ENCODE assay signal across 12 mouse cellular contexts in the genomic region with DNA sequence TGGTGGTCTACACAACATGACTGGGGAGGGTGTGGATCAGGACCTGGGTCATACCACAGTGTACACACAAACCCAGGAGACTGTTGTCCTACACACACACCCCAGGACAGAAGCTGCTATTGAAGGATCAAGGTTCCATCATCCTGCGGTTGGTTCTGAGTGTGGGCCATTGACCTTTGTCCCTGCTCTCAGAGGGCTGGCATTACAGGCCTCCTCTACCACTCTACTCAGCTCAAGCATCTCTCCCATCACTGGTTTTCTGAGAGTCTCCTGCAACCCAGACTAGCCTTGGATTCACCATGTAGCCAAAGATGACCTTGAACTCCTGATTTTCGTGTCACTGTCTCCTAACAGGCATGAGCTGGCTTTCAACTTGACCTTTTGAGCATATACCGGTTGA. TPM values are rescaled to one million over a fixed set of nuclear protein-coding genes. Genes with fewer than 3 reads are reported as not detected.
DNase-seq lines count a peak whose midpoint lies in the region; ATAC-seq and TF ChIP-seq lines count a peak whose summit lies in the region.
"Had no signal": no experiment of that assay in that cellular context is flagged by ENCODE, and none has a peak within 500 bp of the region (broad histone marks: within the 10 kb centered on the region; RNA-seq: fewer than 3 reads in every experiment).

No protein-coding gene starts in this region.

- H3K4me3 ChIP-seq in forebrain, embryonic 13.5 days, result no peak overlapping the region
- no peak overlapping the region for H3K4me3 ChIP-seq in forebrain, embryonic 16.5 days (replicated peaks; ENCODE audit: low read length)
- H3K4me3 ChIP-seq in kidney, adult 2 months (ENCODE audit: insufficient read depth, low read depth, low read length), result no peak overlapping the region
- no peak overlapping the region for H3K4me3 ChIP-seq in spleen, adult 2 months (ENCODE audit: extremely low read depth, insufficient read depth, insufficient read length)
- no peak overlapping the region for H3K4me3 ChIP-seq in stomach, postnatal 0 days (ENCODE audit: low read depth, low read length)
- H3K4me3 ChIP-seq: erythroblast, embryonic 14.5 days; megakaryocyte, embryonic 14.5 days had no signal

- H3K4me1 ChIP-seq in forebrain, embryonic 13.5 days, result peaks cover 35% of the 10 kb centered on the region
- peaks cover 12% of the 10 kb centered on the region for H3K4me1 ChIP-seq in forebrain, embryonic 16.5 days (replicated peaks; ENCODE audit: control insufficient read depth, insufficient read depth, low read length)
- no peaks in the 10 kb centered on the region for H3K4me1 ChIP-seq in kidney, adult 2 months (ENCODE audit: control insufficient read depth, insufficient read depth, low read length)
- peaks cover 63% of the 10 kb centered on the region for H3K4me1 ChIP-seq in spleen, adult 2 months (ENCODE audit: control insufficient read depth, insufficient read depth, insufficient read length)
- H3K4me1 ChIP-seq in stomach, postnatal 0 days (replicated peaks; ENCODE audit: control insufficient read depth, insufficient read depth), result no peaks in the 10 kb centered on the region; the same call in 1 of the 2 replicates

- H3K27me3 ChIP-seq in forebrain, embryonic 13.5 days, result no peaks in the 10 kb centered on the region
- H3K27me3 ChIP-seq in forebrain, embryonic 16.5 days (replicated peaks; ENCODE audit: control insufficient read depth, insufficient read depth, low read length), result no peaks in the 10 kb centered on the region
- H3K27me3 ChIP-seq in kidney, adult 2 months (replicated peaks; ENCODE audit: control insufficient read depth, insufficient read depth, low read length), result no peaks in the 10 kb centered on the region
- H3K27me3 ChIP-seq in spleen, adult 2 months (ENCODE audit: control insufficient read depth, insufficient read depth, low read length), result no peaks in the 10 kb centered on the region
- no peaks in the 10 kb centered on the region for H3K27me3 ChIP-seq in stomach, postnatal 0 days (ENCODE audit: control insufficient read depth, insufficient read depth, low read length)
- H3K27me3 ChIP-seq: megakaryocyte, embryonic 14.5 days had no signal

- TF ChIP-seq POLR2A in kidney, adult 2 months (IDR thresholded peaks at IDR 0.05; ENCODE audit: low read depth, low read length), result no peak
- TF ChIP-seq POLR2A in spleen, adult 2 months (IDR thresholded peaks at IDR 0.05; ENCODE audit: low read depth, low read length), result no peak

- 95% methylated on average over 3 of the region's 3 CpGs for WGBS in forebrain, embryonic 13.5 days
- WGBS in forebrain, embryonic 16.5 days, result 93% methylated on average over 3 of the region's 3 CpGs
- 48% methylated on average over 3 of the region's 3 CpGs for WGBS in kidney, adult 2 months
- WGBS in spleen, adult 2 months, result 49% methylated on average over 3 of the region's 3 CpGs
- WGBS in stomach, postnatal 0 days, result 82% methylated on average over 3 of the region's 3 CpGs

- no peak overlapping the region for H3K9ac ChIP-seq in forebrain, embryonic 13.5 days
- H3K9ac ChIP-seq in forebrain, embryonic 16.5 days (replicated peaks; ENCODE audit: low read depth, low read length), result no peak overlapping the region
- 0 out of 2 replicates have a peak overlapping the region, but pooled peaks have one; percentile 5 for H3K9ac ChIP-seq in stomach, postnatal 0 days (ENCODE audit: low read length)

- peak; percentile 53 for DNase-seq in kidney, adult 2 months
- no peak for DNase-seq in kidney, adult 11 months
- no peak for DNase-seq in spleen, adult 2 months (ENCODE audit: low read depth in 1 of 2, low spot score in 2 of 2)
- DNase-seq in spleen, adult 12 weeks (ENCODE audit: low spot score), result no peak
- no peak for DNase-seq in stomach, postnatal 0 days (ENCODE audit: low spot score)
- DNase-seq in cerebellum, adult 9-10 months, result no peak
- DNase-seq: adrenal gland, postnatal 10 days; lung, embryonic 14.5 days had no signal

- no peak for TF ChIP-seq CTCF in kidney, adult 2 months (conservative IDR thresholded peaks at IDR 0.05; ENCODE audit: insufficient read depth, insufficient read length, low read depth, low read length)
- TF ChIP-seq CTCF in spleen, adult 2 months (IDR thresholded peaks at IDR 0.05; ENCODE audit: extremely low read depth, insufficient read depth, insufficient read length, insufficient replicate concordance), result no peak
- no peak for TF ChIP-seq CTCF in stomach, postnatal 0 days (IDR thresholded peaks at IDR 0.05; ENCODE audit: low read depth)

- no peak overlapping the region for H3K4me2 ChIP-seq in forebrain, embryonic 13.5 days
- no peak overlapping the region for H3K4me2 ChIP-seq in forebrain, embryonic 16.5 days (ENCODE audit: low read length)
- H3K4me2 ChIP-seq in stomach, postnatal 0 days (replicated peaks; ENCODE audit: low read depth), result no peak overlapping the region
- H3K4me2 ChIP-seq: lung, embryonic 14.5 days had no signal

- H3K27ac ChIP-seq in forebrain, embryonic 13.5 days, result peak overlapping the region; percentile 75; the same call in 1 of the 2 replicates
- no peak overlapping the region for H3K27ac ChIP-seq in forebrain, embryonic 16.5 days (ENCODE audit: low read length)
- no peak overlapping the region for H3K27ac ChIP-seq in kidney, adult 2 months (ENCODE audit: insufficient read depth, low read depth, low read length)
- peak overlapping the region; percentile 98 for H3K27ac ChIP-seq in spleen, adult 2 months (ENCODE audit: insufficient read depth, low read length)
- H3K27ac ChIP-seq in stomach, postnatal 0 days (replicated peaks), result no peak overlapping the region

- ATAC-seq in forebrain, embryonic 13.5 days, result no peak
- ATAC-seq in forebrain, embryonic 16.5 days, result no peak
- ATAC-seq in stomach, postnatal 0 days (ENCODE audit: low FRiP score, low TSS enrichment), result no peak

- H3K36me3 ChIP-seq in forebrain, embryonic 13.5 days (ENCODE audit: poor library complexity, severe bottlenecking), result peaks cover 61% of the 10 kb centered on the region
- H3K36me3 ChIP-seq in forebrain, embryonic 16.5 days (ENCODE audit: control insufficient read depth, insufficient read depth), result peaks cover 47% of the 10 kb centered on the region
- H3K36me3 ChIP-seq in kidney, adult 2 months (ENCODE audit: control insufficient read depth, insufficient read depth, low read length), result peaks cover 3% of the 10 kb centered on the region; the same call in 1 of the 2 replicates
- H3K36me3 ChIP-seq in spleen, adult 2 months (ENCODE audit: control insufficient read depth, insufficient read depth, low read length), result peaks cover 22% of the 10 kb centered on the region
- peaks cover 30% of the 10 kb centered on the region for H3K36me3 ChIP-seq in stomach, postnatal 0 days (ENCODE audit: control insufficient read depth, insufficient read depth, low read length)

- no peak for TF ChIP-seq EP300 in stomach, postnatal 0 days (optimal IDR thresholded peaks at IDR 0.05)

- no peaks in the 10 kb centered on the region for H3K9me3 ChIP-seq in forebrain, embryonic 13.5 days (replicated peaks)
- H3K9me3 ChIP-seq in forebrain, embryonic 16.5 days (ENCODE audit: control insufficient read depth, low read length), result no peaks in the 10 kb centered on the region
- no peaks in the 10 kb centered on the region for H3K9me3 ChIP-seq in stomach, postnatal 0 days (ENCODE audit: control insufficient read depth, low read length)

RNA-seq across cellular contexts. Expression of a gene that starts 6.8 kb away (rescaled TPM):
- polyA plus RNA-seq in forebrain, embryonic 13.5 days (2015; fragmentation: Nextera tagmentation; extraction: Ambion mirVana), result 1.5 and 1.8 TPM in 2 replicates
- 1.8 and 2.7 TPM in 2 replicates for polyA plus RNA-seq in forebrain, embryonic 16.5 days (2015; fragmentation: Nextera tagmentation; extraction: Ambion mirVana)
- polyA plus RNA-seq in kidney, adult 2 months (2012; rRNA removed), result 2.6 and 6.7 TPM in 2 replicates
- polyA plus RNA-seq in spleen, adult 2 months (2012; rRNA removed), result 103 and 151 TPM in 2 replicates
- polyA plus RNA-seq in stomach, postnatal 0 days (2015; fragmentation: Nextera tagmentation; extraction: Ambion mirVana), result 2.2 and 2.4 TPM in 2 replicates

RNA-seq across cellular contexts. Expression of a gene that starts 52.4 kb away (rescaled TPM):
- polyA plus RNA-seq in forebrain, embryonic 13.5 days (2015; fragmentation: Nextera tagmentation; extraction: Ambion mirVana), result 11.0 and 12.8 TPM in 2 replicates
- 11.6 and 12.5 TPM in 2 replicates for polyA plus RNA-seq in forebrain, embryonic 16.5 days (2015; fragmentation: Nextera tagmentation; extraction: Ambion mirVana)
- 5.6 and 5.7 TPM in 2 replicates for polyA plus RNA-seq in kidney, adult 2 months (2012; rRNA removed)
- 6.4 and 7.7 TPM in 2 replicates for polyA plus RNA-seq in spleen, adult 2 months (2012; rRNA removed)
- 3.2 and 3.7 TPM in 2 replicates for polyA plus RNA-seq in stomach, postnatal 0 days (2015; fragmentation: Nextera tagmentation; extraction: Ambion mirVana)

RNA-seq across cellular contexts. Expression of a gene that starts 59.7 kb away (rescaled TPM):
- 23.3 and 24.4 TPM in 2 replicates for polyA plus RNA-seq in forebrain, embryonic 13.5 days (2015; fragmentation: Nextera tagmentation; extraction: Ambion mirVana)
- 23.6 and 24.1 TPM in 2 replicates for polyA plus RNA-seq in forebrain, embryonic 16.5 days (2015; fragmentation: Nextera tagmentation; extraction: Ambion mirVana)
- polyA plus RNA-seq in kidney, adult 2 months (2012; rRNA removed), result 18.7 and 19.3 TPM in 2 replicates
- polyA plus RNA-seq in spleen, adult 2 months (2012; rRNA removed), result 10.7 and 12.0 TPM in 2 replicates
- 17.6 and 18.0 TPM in 2 replicates for polyA plus RNA-seq in stomach, postnatal 0 days (2015; fragmentation: Nextera tagmentation; extraction: Ambion mirVana)

Comparison
In these comparisons a context has a peak if more than half of its experiments do, and no peak if none do; other contexts are left out.
1. H3K27ac ChIP-seq: peak in forebrain, embryonic 13.5 days (single experiment) and spleen, adult 2 months (single experiment); none in forebrain, embryonic 16.5 days (single experiment), kidney, adult 2 months (single experiment) and stomach, postnatal 0 days (single experiment).
2. RNA of a gene that starts 6.8 kb away (polyA plus RNA-seq): 103 to 151 TPM in spleen, adult 2 months; 2.6 to 6.7 TPM in kidney, adult 2 months, 2.2 to 2.4 TPM in stomach, postnatal 0 days, 1.8 to 2.7 TPM in forebrain, embryonic 16.5 days and 1.5 to 1.8 TPM in forebrain, embryonic 13.5 days; every median in the first group is over 10 times any median in the second.